Comparison of ENCODE assay signal across 20 mouse cellular contexts in the genomic region with DNA sequence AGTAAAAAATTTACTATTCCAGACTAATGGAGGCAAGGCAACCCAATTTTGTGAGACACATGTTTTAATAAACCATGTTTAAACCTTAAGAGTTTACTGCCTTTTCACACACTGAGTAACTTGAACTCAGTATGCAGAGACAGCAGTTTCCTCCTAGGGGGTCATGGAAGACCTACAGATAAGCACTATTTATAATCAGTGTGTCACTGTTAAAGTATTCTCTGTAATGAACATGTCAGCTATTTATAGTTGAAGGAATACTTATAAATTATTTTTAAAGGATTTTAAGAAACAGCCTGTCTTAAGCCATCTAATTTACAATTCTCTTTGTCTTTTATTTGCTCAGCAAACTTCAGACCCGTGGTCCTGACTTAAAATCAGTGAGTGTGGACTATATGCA.
DNase-seq lines count a peak whose midpoint lies in the region; ATAC-seq and TF ChIP-seq lines count a peak whose summit lies in the region.
"Had no signal": no experiment of that assay in that cellular context is flagged by ENCODE, and none has a peak within 500 bp of the region (broad histone marks: within the 10 kb centered on the region; RNA-seq: fewer than 3 reads in every experiment).

No protein-coding gene starts in this region.

- no peaks in the 10 kb centered on the region for H3K27me3 ChIP-seq in kidney, embryonic 15.5 days
- no peaks in the 10 kb centered on the region for H3K27me3 ChIP-seq in neural tube, embryonic 15.5 days (replicated peaks)
- no peaks in the 10 kb centered on the region for H3K27me3 ChIP-seq in limb, embryonic 14.5 days (ENCODE audit: control insufficient read depth, insufficient read depth, low read length)
- H3K27me3 ChIP-seq in intestine, embryonic 16.5 days (replicated peaks; ENCODE audit: control insufficient read depth, insufficient read depth, low read length): no peaks in the 10 kb centered on the region
- H3K27me3 ChIP-seq: embryonic facial prominence, embryonic 13.5 days; forebrain, embryonic 12.5 days; heart, embryonic 15.5 days; hindbrain, embryonic 15.5 days had no signal

- peak; percentile 60; the same call in 1 of the 2 replicates for ATAC-seq in kidney, embryonic 15.5 days (replicated peaks; ENCODE audit: low FRiP score)
- peak; percentile 35; the same call in 1 of the 2 replicates for ATAC-seq in neural tube, embryonic 15.5 days (ENCODE audit: low FRiP score)
- ATAC-seq in limb, embryonic 14.5 days (ENCODE audit: low FRiP score, low read depth): peak; percentile 44; the same call in 1 of the 2 replicates
- ATAC-seq in intestine, embryonic 16.5 days: no peak

- no peak for DNase-seq in kidney, postnatal 4 days
- DNase-seq in neural tube, embryonic 10.5 days (ENCODE audit: extremely low spot score, low spot score): no peak
- DNase-seq in limb, embryonic 14.5 days (ENCODE audit: low spot score): peak; percentile 33
- no peak for DNase-seq in spleen, postnatal 10 days (ENCODE audit: low spot score in 2 of 2)
- DNase-seq: adrenal gland, adult 2 months; adrenal gland, postnatal 25 days; cerebellum, adult 18-20 months; cerebellum, adult 9-11 months; cerebellum, postnatal 36 days; gastrocnemius, postnatal 36 days; heart, adult 11 months; heart, postnatal 36 days had no signal

- H3K27ac ChIP-seq in kidney, embryonic 15.5 days: peak overlapping the region; percentile 32; the same call in 1 of the 2 replicates
- H3K27ac ChIP-seq in neural tube, embryonic 15.5 days (replicated peaks): no peak overlapping the region
- peak overlapping the region; percentile 72 for H3K27ac ChIP-seq in limb, embryonic 14.5 days (replicated peaks; ENCODE audit: low read depth, low read length)
- no peak overlapping the region for H3K27ac ChIP-seq in intestine, embryonic 16.5 days (ENCODE audit: low read length)
- H3K27ac ChIP-seq: embryonic facial prominence, embryonic 13.5 days; forebrain, embryonic 12.5 days; heart, embryonic 15.5 days; hindbrain, embryonic 15.5 days had no signal

- no peaks in the 10 kb centered on the region; the same call in 1 of the 2 replicates for H3K9me3 ChIP-seq in kidney, embryonic 15.5 days (replicated peaks)
- H3K9me3 ChIP-seq in neural tube, embryonic 15.5 days (replicated peaks): peaks cover 6% of the 10 kb centered on the region
- 0 out of 2 replicates have a peak, but pooled peaks cover 3% of the 10 kb centered on the region for H3K9me3 ChIP-seq in limb, embryonic 14.5 days (ENCODE audit: control insufficient read depth, low read length)
- H3K9me3 ChIP-seq in intestine, embryonic 16.5 days (ENCODE audit: control insufficient read depth, low read length): no peaks in the 10 kb centered on the region
- H3K9me3 ChIP-seq: embryonic facial prominence, embryonic 13.5 days; forebrain, embryonic 12.5 days; heart, embryonic 15.5 days; hindbrain, embryonic 15.5 days had no signal

- H3K4me3 ChIP-seq in kidney, embryonic 15.5 days (replicated peaks): no peak overlapping the region
- H3K4me3 ChIP-seq in neural tube, embryonic 15.5 days (replicated peaks): no peak overlapping the region
- H3K4me3 ChIP-seq in limb, embryonic 14.5 days (replicated peaks; ENCODE audit: low read length): no peak overlapping the region
- H3K4me3 ChIP-seq in intestine, embryonic 16.5 days (ENCODE audit: low read length): no peak overlapping the region
- H3K4me3 ChIP-seq: embryonic facial prominence, embryonic 13.5 days; forebrain, embryonic 12.5 days; heart, embryonic 15.5 days; hindbrain, embryonic 15.5 days had no signal

- no peaks in the 10 kb centered on the region for H3K36me3 ChIP-seq in kidney, embryonic 15.5 days
- no peaks in the 10 kb centered on the region for H3K36me3 ChIP-seq in neural tube, embryonic 15.5 days
- no peaks in the 10 kb centered on the region for H3K36me3 ChIP-seq in limb, embryonic 14.5 days (ENCODE audit: control insufficient read depth, insufficient read depth, low read length)
- H3K36me3 ChIP-seq in intestine, embryonic 16.5 days (ENCODE audit: control insufficient read depth, insufficient read depth, low read length): no peaks in the 10 kb centered on the region
- H3K36me3 ChIP-seq: embryonic facial prominence, embryonic 13.5 days; forebrain, embryonic 12.5 days; heart, embryonic 15.5 days; hindbrain, embryonic 15.5 days had no signal

- H3K9ac ChIP-seq in kidney, embryonic 15.5 days: no peak overlapping the region
- H3K9ac ChIP-seq in neural tube, embryonic 15.5 days (replicated peaks): no peak overlapping the region
- H3K9ac ChIP-seq in limb, embryonic 14.5 days (ENCODE audit: low read depth, low read length, severe bottlenecking): no peak overlapping the region
- no peak overlapping the region for H3K9ac ChIP-seq in intestine, embryonic 16.5 days (ENCODE audit: low read depth, low read length)
- H3K9ac ChIP-seq: embryonic facial prominence, embryonic 13.5 days; forebrain, embryonic 12.5 days; heart, embryonic 15.5 days; hindbrain, embryonic 15.5 days had no signal

- WGBS in kidney, embryonic 15.5 days: 26% methylated on average over 1 of the region's 1 CpGs
- WGBS in neural tube, embryonic 15.5 days: 33% methylated on average over 1 of the region's 1 CpGs
- WGBS in limb, embryonic 14.5 days: 19% methylated on average over 1 of the region's 1 CpGs
- 22% methylated on average over 1 of the region's 1 CpGs for WGBS in intestine, embryonic 16.5 days

- 0 out of 2 replicates have a peak, but pooled peaks cover under 1% of the 10 kb centered on the region for H3K4me1 ChIP-seq in kidney, embryonic 15.5 days
- H3K4me1 ChIP-seq in neural tube, embryonic 15.5 days: 0 out of 2 replicates have a peak, but pooled peaks cover 2% of the 10 kb centered on the region
- peaks cover 26% of the 10 kb centered on the region for H3K4me1 ChIP-seq in limb, embryonic 14.5 days (ENCODE audit: control insufficient read depth, insufficient read depth, low read length)
- H3K4me1 ChIP-seq in intestine, embryonic 16.5 days (ENCODE audit: control insufficient read depth, insufficient read depth, low read length): no peaks in the 10 kb centered on the region
- H3K4me1 ChIP-seq: forebrain, embryonic 12.5 days; hindbrain, embryonic 15.5 days had no signal

- H3K4me2 ChIP-seq in kidney, embryonic 15.5 days: no peak overlapping the region
- no peak overlapping the region for H3K4me2 ChIP-seq in neural tube, embryonic 15.5 days
- no peak overlapping the region for H3K4me2 ChIP-seq in limb, embryonic 14.5 days (replicated peaks; ENCODE audit: low read depth, low read length, severe bottlenecking)
- no peak overlapping the region for H3K4me2 ChIP-seq in intestine, embryonic 16.5 days (ENCODE audit: low read depth, low read length)
- H3K4me2 ChIP-seq: embryonic facial prominence, embryonic 13.5 days; forebrain, embryonic 12.5 days; heart, embryonic 11.5 days; heart, embryonic 15.5 days; hindbrain, embryonic 15.5 days had no signal

- no peak for TF ChIP-seq POLR2A in limb, embryonic 14.5 days (IDR thresholded peaks at IDR 0.05; ENCODE audit: borderline replicate concordance, extremely low read depth, insufficient read depth, insufficient read length)

Comparison
In these comparisons a context has a peak if more than half of its experiments do, and no peak if none do; other contexts are left out.
1. H3K27ac ChIP-seq: peak in kidney, embryonic 15.5 days (single experiment) and limb, embryonic 14.5 days (single experiment); none in neural tube, embryonic 15.5 days (single experiment) and intestine, embryonic 16.5 days (single experiment).